Mouse (Mus musculus) layer of hippocampus, postnatal 36 days (tissue): ENCODE data around the gene Olfr616. TPM values are rescaled to one million over a fixed set of nuclear protein-coding genes. Genes with fewer than 3 reads are reported as not detected.
"Not testable (repeated sequence)": the region's sequence is repeated elsewhere in the genome, so short reads cannot be mapped to it uniquely, and the experiment has no call there.

Source experiments
- DNase-seq, 2 experiments: peaks; one replicate each; pipeline ENCODE4 v3.0.0; 2022
- microRNA-seq, 2 experiments: library from miRNA; unstranded; fragments of <30 nt; microRNA quantifications; one replicate each; pipeline ENCODE4 v1.2.0; 2021
- total RNA-seq, 2 experiments: library from RNA; stranded (reverse); gene quantifications; 2 replicates each; pipeline ENCODE4 v1.2.3; 2021

The Olfr616 gene
- total RNA-seq = not detected

GRCm38 (mm10) chr7:103569043-103569442 lies at the start of gene Olfr616:
Gene Olfr616 (minus strand): TSS chr7:103569143.
- DNase-seq = no peak

GRCm38 (mm10) chr7:103612434-103612833 lies 43.5 kb upstream of the Olfr616 start, which contains the start of gene Olfr620:
Gene Olfr620 (minus strand): TSS chr7:103612534.
- no peak for DNase-seq

GRCm38 (mm10) chr7:103607425-103607824 lies 38.5 kb upstream of the Olfr616 start:
- no peak for DNase-seq

GRCm38 (mm10) chr7:103600275-103600674 lies 31.3 kb upstream of the Olfr616 start, which contains the start of gene Olfr619:
Gene Olfr619 (plus strand): TSS chr7:103600575.
- no peak for DNase-seq

- no peak for DNase-seq
These were observed 20.9 kb upstream of the Olfr616 start, which contains the start of gene Olfr618 for GRCm38 (mm10) chr7:103589803-103590202. Gene Olfr618 (plus strand): TSS chr7:103590103.

GRCm38 (mm10) chr7:103572761-103573160 lies 3.8 kb upstream of the Olfr616 start, which contains the start of gene Olfr617:
Gene Olfr617 (plus strand): TSS chr7:103573061.
- DNase-seq = no peak

GRCm38 (mm10) chr7:103555779-103556178 lies 13.2 kb downstream of the Olfr616 start, which contains the start of gene Olfr615:
Gene Olfr615 (plus strand): TSS chr7:103556079.
- no peak for DNase-seq

GRCm38 (mm10) chr7:103547774-103548173 lies 21.2 kb downstream of the Olfr616 start, which contains the start of gene Olfr613:
Gene Olfr613 (plus strand): TSS chr7:103548074.
- no peak for DNase-seq

GRCm38 (mm10) chr7:103542617-103543016 lies 26.3 kb downstream of the Olfr616 start, which contains the start of gene Olfr612:
Gene Olfr612 (minus strand): TSS chr7:103542717.
- not testable (repeated sequence) for DNase-seq

- not testable (repeated sequence) for DNase-seq
These were observed 48.2 kb downstream of the Olfr616 start, which contains the start of gene Olfr611 for GRCm38 (mm10) chr7:103520746-103521145. Gene Olfr611 (minus strand): TSS chr7:103520846.

Small RNA genes within 50 kb of the gene (microRNA-seq; reads per million reads assigned to microRNA genes)
- 0 reads per million in 2 experiments for gene Gm26506

Other genes with a start within 250 kb of the Olfr616 start
- not detected for gene Olfr598, start 245.6 kb downstream of the Olfr616 start, total RNA-seq
- not detected for gene Olfr599, start 233.2 kb downstream of the Olfr616 start, total RNA-seq
- gene Olfr600, start 219.5 kb downstream of the Olfr616 start, total RNA-seq = not detected
- not detected for gene Olfr601, start 206.5 kb downstream of the Olfr616 start, total RNA-seq
- gene Olfr603, start 183.0 kb downstream of the Olfr616 start, total RNA-seq = not detected
- not detected for gene Usp17lc, start 154.1 kb downstream of the Olfr616 start, total RNA-seq
- not detected for gene Olfr605, start 123.7 kb downstream of the Olfr616 start, total RNA-seq
- not detected for gene Olfr606, start 120.1 kb downstream of the Olfr616 start, total RNA-seq
- gene Olfr607, start 105.0 kb downstream of the Olfr616 start, total RNA-seq = not detected
- not detected for gene Olfr608, start 99.3 kb downstream of the Olfr616 start, total RNA-seq
- gene Olfr609, start 71.1 kb downstream of the Olfr616 start, total RNA-seq = not detected
- gene Olfr610, start 57.0 kb downstream of the Olfr616 start, total RNA-seq = not detected
- not detected for gene Olfr611, start 48.3 kb downstream of the Olfr616 start, total RNA-seq
- gene Olfr612, start 26.4 kb downstream of the Olfr616 start, total RNA-seq = not detected
- not detected for gene Olfr613, start 21.1 kb downstream of the Olfr616 start, total RNA-seq
- gene Olfr615, start 13.1 kb downstream of the Olfr616 start, total RNA-seq = not detected
- not detected for gene Olfr617, start 3.9 kb upstream of the Olfr616 start, total RNA-seq
- gene Olfr618, start 21.0 kb upstream of the Olfr616 start, total RNA-seq = not detected
- not detected for gene Olfr619, start 31.4 kb upstream of the Olfr616 start, total RNA-seq
- gene Olfr620, start 43.4 kb upstream of the Olfr616 start, total RNA-seq = not detected
- gene Olfr622, start 73.6 kb upstream of the Olfr616 start, total RNA-seq = not detected
- not detected for gene Olfr623, start 94.6 kb upstream of the Olfr616 start, total RNA-seq
- gene Olfr624, start 102.0 kb upstream of the Olfr616 start, total RNA-seq = not detected
- not detected for gene Olfr625-ps1, start 113.6 kb upstream of the Olfr616 start, total RNA-seq
- gene Olfr243, start 145.5 kb upstream of the Olfr616 start, total RNA-seq = not detected
- gene Olfr628, start 161.2 kb upstream of the Olfr616 start, total RNA-seq = not detected
- gene Olfr629, start 175.8 kb upstream of the Olfr616 start, total RNA-seq = not detected
- not detected for gene Olfr630, start 188.2 kb upstream of the Olfr616 start, total RNA-seq
- not detected for gene Olfr69, start 202.5 kb upstream of the Olfr616 start, total RNA-seq
- gene Olfr68, start 210.6 kb upstream of the Olfr616 start, total RNA-seq = not detected
- not detected for gene Olfr67, start 222.7 kb upstream of the Olfr616 start, total RNA-seq
- 10 to 100 TPM; 35.4 to 54.6 TPM for gene Hbb-bt, start 244.9 kb upstream of the Olfr616 start, total RNA-seq